Mouse (Mus musculus): Measurements from ENCODE around the gene Gpcpd1. TPM values are rescaled to one million over a fixed set of nuclear protein-coding genes. Genes with fewer than 3 reads are reported as not detected.

Gpcpd1 gene
- polyA plus RNA-seq, 1 experiment from 2014 or later, result 36.0 TPM

DNA sequence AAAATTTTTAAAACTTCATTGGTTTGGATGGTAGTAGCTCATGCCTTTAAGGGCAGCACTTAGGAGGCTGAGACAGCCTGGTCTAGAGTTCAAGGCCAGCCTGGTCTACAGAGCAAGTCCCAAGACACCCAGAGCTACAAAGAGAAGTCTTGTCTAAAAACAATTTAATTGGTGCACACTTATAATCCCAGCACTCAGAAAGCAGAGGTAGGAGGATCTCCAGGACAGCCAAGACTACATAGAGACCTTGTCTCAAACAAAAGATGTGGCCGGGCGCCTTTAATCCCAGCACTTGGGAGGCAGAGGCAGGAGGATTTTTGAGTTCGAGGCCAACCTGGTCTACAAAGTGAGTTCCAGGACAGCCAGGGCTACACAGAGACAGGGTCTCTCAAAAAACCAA lies 14.9 kb downstream of the Gpcpd1 start:
- Histone ChIP-seq H3K4me3 (no peak overlapping the region), H3K9ac (no peak overlapping the region), H3K36me3 (peaks cover 29% of the 10 kb centered on the region), H3K27ac (no peak overlapping the region), H3K4me2 (no peak overlapping the region), H3K4me1 (replicated peaks) (peaks cover 21% of the 10 kb centered on the region), H3K27me3 (no peaks in the 10 kb centered on the region), H3K9me3 (replicated peaks) (no peaks in the 10 kb centered on the region)
- ATAC-seq (replicated peaks; ENCODE audit: insufficient number of reproducible peaks, insufficient read depth, low FRiP score, low read depth), result no peak
- WGBS, result 99% methylated on average over 3 of the region's 3 CpGs

DNA sequence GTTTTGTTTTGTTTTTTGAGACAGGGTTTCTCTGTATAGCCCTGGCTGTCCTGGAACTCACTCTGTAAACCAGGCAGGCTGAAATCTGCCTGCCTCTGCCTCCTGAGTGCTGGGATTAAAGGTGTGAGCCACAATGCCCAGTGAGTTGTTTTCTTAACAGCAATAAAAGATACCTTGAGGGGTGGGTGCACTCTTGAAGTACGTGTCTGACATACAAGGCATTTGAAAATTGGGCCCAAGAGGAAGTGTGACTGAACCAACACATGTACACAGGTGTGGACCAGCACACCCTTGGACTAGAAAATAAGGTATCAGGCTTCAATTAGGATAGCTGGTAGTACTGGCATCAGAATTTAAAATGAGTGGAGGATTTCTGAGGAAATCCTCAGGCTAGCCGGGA lies 16.2 kb downstream of the Gpcpd1 start:
- H3K9me3 ChIP-seq (replicated peaks), result no peaks in the 10 kb centered on the region
- no peak overlapping the region for H3K4me2 ChIP-seq
- no peak for ATAC-seq (replicated peaks; ENCODE audit: insufficient number of reproducible peaks, insufficient read depth, low FRiP score, low read depth)
- H3K36me3 ChIP-seq, result peaks cover 40% of the 10 kb centered on the region
- no peak overlapping the region for H3K9ac ChIP-seq
- peaks cover 16% of the 10 kb centered on the region for H3K4me1 ChIP-seq (replicated peaks)
- no peak overlapping the region for H3K27ac ChIP-seq
- WGBS, result 91% methylated on average over 2 of the region's 2 CpGs
- no peak overlapping the region for H3K4me3 ChIP-seq
- no peaks in the 10 kb centered on the region for H3K27me3 ChIP-seq

DNA sequence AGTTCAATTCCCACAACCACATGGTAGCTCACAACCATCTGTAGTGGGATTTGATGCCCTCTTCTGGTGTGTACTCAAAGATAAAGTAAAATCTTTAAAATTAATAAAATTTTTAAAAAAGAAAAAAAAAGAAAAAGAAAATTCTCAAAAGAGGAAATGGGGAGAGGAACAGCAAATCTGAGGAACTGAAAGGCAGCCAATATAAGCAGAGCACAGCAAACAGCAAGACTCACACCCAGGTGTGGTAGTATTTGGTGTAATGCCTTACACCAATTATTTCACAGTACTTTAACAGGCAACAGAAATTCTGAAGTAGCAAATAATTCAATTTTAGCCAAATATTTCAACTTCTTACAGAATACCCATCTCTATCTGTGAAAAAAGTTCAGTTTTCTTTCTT lies 16.7 kb downstream of the Gpcpd1 start:
- no peak overlapping the region for H3K9ac ChIP-seq
- H3K27ac ChIP-seq, result no peak overlapping the region
- H3K9me3 ChIP-seq (replicated peaks), result no peaks in the 10 kb centered on the region
- H3K4me1 ChIP-seq (replicated peaks), result peaks cover 11% of the 10 kb centered on the region
- H3K4me2 ChIP-seq, result no peak overlapping the region
- H3K36me3 ChIP-seq, result peaks cover 44% of the 10 kb centered on the region
- no peak overlapping the region for H3K4me3 ChIP-seq
- H3K27me3 ChIP-seq, result no peaks in the 10 kb centered on the region
- no peak for ATAC-seq (replicated peaks; ENCODE audit: insufficient number of reproducible peaks, insufficient read depth, low FRiP score, low read depth)

DNA sequence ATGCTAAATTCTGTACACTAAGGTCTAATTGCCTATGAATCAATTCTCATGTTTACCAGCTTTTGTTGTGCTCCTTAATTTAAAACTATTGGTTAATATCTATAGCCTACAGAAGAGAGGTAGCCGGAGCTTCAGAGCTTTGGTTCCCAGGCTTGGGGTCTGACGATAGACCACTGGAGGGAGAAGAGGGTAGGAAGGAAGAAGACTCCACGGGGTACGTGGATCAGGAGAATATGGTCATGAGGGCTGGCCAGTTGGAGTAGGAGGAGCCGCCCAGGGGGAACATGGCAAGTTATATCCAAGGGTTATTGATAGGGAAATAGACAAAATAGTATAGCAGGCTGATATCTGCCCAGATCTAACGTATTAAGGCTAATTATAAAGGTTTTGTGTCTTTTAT lies 17.8 kb downstream of the Gpcpd1 start:
- Histone ChIP-seq H3K27ac (no peak overlapping the region), H3K4me3 (no peak overlapping the region), H3K4me1 (replicated peaks) (0 out of 2 replicates have a peak, but pooled peaks cover 2% of the 10 kb centered on the region), H3K9me3 (replicated peaks) (no peaks in the 10 kb centered on the region), H3K4me2 (no peak overlapping the region), H3K9ac (no peak overlapping the region), H3K27me3 (no peaks in the 10 kb centered on the region), H3K36me3 (peaks cover 54% of the 10 kb centered on the region)
- ATAC-seq (replicated peaks; ENCODE audit: insufficient number of reproducible peaks, insufficient read depth, low FRiP score, low read depth), result no peak
- 89% methylated on average over 6 of the region's 6 CpGs for WGBS

DNA sequence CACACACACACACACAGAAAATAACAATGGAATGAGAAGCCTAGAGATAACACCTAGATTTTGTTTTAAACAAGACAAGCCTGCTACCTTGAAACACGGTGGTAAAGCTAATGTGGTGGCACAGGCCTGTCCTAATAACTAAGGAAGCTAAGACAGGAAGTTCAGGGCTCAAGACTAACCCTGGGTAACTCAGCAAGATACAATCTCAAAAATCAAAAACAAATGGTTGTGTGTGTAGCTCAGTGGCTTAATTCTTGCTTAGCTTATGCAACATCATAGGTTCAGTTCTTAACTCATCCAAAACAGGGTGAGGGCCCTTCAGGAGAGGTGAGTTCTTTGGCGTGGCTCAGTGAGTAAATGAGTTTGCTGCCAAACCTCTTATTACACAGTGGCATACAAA lies 20.1 kb downstream of the Gpcpd1 start:
- 92% methylated on average over 2 of the region's 2 CpGs for WGBS
- H3K27ac ChIP-seq, result no peak overlapping the region
- no peak for ATAC-seq (replicated peaks; ENCODE audit: insufficient number of reproducible peaks, insufficient read depth, low FRiP score, low read depth)
- no peaks in the 10 kb centered on the region for H3K4me1 ChIP-seq (replicated peaks)
- H3K9me3 ChIP-seq (replicated peaks), result no peaks in the 10 kb centered on the region
- H3K4me3 ChIP-seq, result no peak overlapping the region
- peaks cover 66% of the 10 kb centered on the region for H3K36me3 ChIP-seq
- no peak overlapping the region for H3K4me2 ChIP-seq
- H3K27me3 ChIP-seq, result no peaks in the 10 kb centered on the region
- H3K9ac ChIP-seq, result no peak overlapping the region

DNA sequence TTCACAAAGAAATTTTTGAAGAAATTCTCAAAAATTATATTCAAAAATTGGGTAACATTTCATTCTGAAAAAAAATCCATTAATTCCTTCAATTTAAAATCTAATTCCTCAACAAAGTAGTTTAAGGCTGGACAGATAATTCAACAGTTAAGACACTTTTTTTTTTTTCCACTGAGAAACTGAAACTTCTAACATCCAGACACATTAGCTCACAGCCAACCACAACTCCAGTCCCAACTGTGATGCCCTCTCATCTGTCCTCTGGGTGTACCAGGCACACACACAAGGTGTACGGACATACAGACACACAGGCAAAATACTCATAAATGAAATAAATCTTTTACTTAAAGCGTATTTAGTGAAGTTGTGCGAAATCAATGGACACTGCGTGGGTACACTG lies 25.7 kb downstream of the Gpcpd1 start:
- H3K4me2 ChIP-seq, result no peak overlapping the region
- no peak overlapping the region for H3K27ac ChIP-seq
- no peaks in the 10 kb centered on the region for H3K4me1 ChIP-seq (replicated peaks)
- ATAC-seq (replicated peaks; ENCODE audit: insufficient number of reproducible peaks, insufficient read depth, low FRiP score, low read depth), result no peak
- WGBS, result 96% methylated on average over 4 of the region's 4 CpGs
- H3K27me3 ChIP-seq, result no peaks in the 10 kb centered on the region
- H3K9ac ChIP-seq, result no peak overlapping the region
- H3K9me3 ChIP-seq (replicated peaks), result no peaks in the 10 kb centered on the region
- H3K36me3 ChIP-seq, result peaks cover 30% of the 10 kb centered on the region
- H3K4me3 ChIP-seq, result no peak overlapping the region

DNA sequence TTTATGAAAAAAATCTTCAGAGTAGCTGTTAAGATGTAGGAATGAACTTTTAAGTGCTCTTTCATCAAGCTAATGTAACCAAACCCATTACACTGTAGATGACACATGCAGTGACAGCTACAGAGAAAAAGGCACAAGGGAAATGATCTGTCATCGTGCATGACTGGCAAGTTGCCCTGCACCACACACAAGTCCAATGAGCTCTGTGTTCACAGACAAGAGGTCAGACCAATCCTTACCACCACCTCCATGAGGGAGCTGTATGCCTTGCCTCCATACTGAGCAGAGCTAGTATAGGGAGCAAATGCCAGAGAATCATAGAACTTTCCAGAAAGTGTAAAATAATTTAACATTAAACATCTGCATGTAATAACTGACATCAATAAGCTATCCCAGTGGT lies 59.7 kb downstream of the Gpcpd1 start:
- H3K9ac ChIP-seq, result no peak overlapping the region
- WGBS, result 50% methylated on average over 1 of the region's 1 CpGs
- H3K4me3 ChIP-seq, result no peak overlapping the region
- no peaks in the 10 kb centered on the region for H3K4me1 ChIP-seq (replicated peaks)
- H3K9me3 ChIP-seq (replicated peaks), result no peaks in the 10 kb centered on the region
- H3K36me3 ChIP-seq, result peaks cover 29% of the 10 kb centered on the region
- H3K27me3 ChIP-seq, result no peaks in the 10 kb centered on the region
- H3K27ac ChIP-seq, result no peak overlapping the region
- H3K4me2 ChIP-seq, result no peak overlapping the region
- no peak for ATAC-seq (replicated peaks; ENCODE audit: insufficient number of reproducible peaks, insufficient read depth, low FRiP score, low read depth)

DNA sequence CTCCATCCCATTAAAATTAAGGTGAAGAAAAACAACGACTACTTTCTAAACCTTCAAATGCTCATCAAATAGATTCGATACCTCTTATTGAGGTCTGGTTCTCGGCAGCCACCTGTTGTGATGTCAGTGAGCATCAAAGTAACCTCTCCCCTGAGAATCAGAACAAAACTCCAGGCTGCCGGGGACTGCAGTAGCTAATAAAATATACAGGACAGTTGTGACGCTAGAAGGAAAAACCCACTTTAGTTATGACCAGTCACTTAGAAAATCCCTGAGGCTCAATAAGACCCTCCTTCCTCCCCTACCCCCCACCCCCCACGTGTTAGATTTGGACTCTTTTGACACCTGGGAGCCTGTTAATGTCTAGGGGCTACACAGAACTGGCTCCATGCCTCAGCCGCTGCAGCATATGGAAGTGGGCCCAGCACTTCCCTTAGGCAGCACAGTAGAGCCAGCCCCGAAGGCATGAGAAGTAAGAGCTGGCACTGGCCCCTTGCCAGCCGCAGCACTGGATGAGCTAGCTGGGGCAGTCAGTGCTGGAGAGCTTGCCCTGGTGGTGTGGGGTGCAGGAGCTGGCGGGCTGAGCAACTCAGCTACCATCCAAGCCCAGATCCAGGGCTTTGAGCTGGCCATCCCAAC lies 60.5 kb downstream of the Gpcpd1 start:
- peaks cover 26% of the 10 kb centered on the region for H3K36me3 ChIP-seq
- no peak overlapping the region for H3K4me3 ChIP-seq
- H3K9me3 ChIP-seq (replicated peaks), result no peaks in the 10 kb centered on the region
- H3K9ac ChIP-seq, result no peak overlapping the region
- no peaks in the 10 kb centered on the region for H3K4me1 ChIP-seq (replicated peaks)
- WGBS, result 67% methylated on average over 10 of the region's 10 CpGs
- no peak overlapping the region for H3K4me2 ChIP-seq
- H3K27ac ChIP-seq, result no peak overlapping the region
- ATAC-seq (replicated peaks; ENCODE audit: insufficient number of reproducible peaks, insufficient read depth, low FRiP score, low read depth), result no peak
- H3K27me3 ChIP-seq, result no peaks in the 10 kb centered on the region

DNA sequence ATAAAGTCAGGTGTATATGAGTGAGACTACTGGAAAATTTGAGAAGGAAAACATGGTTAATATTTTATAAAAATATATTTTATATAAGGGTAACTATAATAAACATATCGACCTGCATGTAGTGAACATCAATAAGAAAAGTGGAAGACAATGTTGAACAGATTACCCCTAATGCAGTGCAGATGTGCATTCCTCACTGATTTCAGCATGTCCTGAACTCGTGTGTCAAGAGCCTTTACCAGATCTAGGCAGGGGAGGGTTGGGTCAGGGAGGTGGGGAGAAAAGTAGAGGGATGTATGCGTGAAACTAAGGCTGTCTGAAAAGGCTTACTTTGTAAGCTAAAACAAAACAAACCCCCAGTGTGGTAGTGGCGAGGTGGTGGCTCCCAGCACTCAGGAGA lies 61.4 kb downstream of the Gpcpd1 start:
- H3K4me3 ChIP-seq, result no peak overlapping the region
- ATAC-seq (replicated peaks; ENCODE audit: insufficient number of reproducible peaks, insufficient read depth, low FRiP score, low read depth), result no peak
- no peaks in the 10 kb centered on the region for H3K27me3 ChIP-seq
- H3K9me3 ChIP-seq (replicated peaks), result no peaks in the 10 kb centered on the region
- no peaks in the 10 kb centered on the region for H3K4me1 ChIP-seq (replicated peaks)
- peaks cover 19% of the 10 kb centered on the region for H3K36me3 ChIP-seq
- no peak overlapping the region for H3K9ac ChIP-seq
- no peak overlapping the region for H3K4me2 ChIP-seq
- H3K27ac ChIP-seq, result no peak overlapping the region
- WGBS, result 55% methylated on average over 4 of the region's 4 CpGs

DNA sequence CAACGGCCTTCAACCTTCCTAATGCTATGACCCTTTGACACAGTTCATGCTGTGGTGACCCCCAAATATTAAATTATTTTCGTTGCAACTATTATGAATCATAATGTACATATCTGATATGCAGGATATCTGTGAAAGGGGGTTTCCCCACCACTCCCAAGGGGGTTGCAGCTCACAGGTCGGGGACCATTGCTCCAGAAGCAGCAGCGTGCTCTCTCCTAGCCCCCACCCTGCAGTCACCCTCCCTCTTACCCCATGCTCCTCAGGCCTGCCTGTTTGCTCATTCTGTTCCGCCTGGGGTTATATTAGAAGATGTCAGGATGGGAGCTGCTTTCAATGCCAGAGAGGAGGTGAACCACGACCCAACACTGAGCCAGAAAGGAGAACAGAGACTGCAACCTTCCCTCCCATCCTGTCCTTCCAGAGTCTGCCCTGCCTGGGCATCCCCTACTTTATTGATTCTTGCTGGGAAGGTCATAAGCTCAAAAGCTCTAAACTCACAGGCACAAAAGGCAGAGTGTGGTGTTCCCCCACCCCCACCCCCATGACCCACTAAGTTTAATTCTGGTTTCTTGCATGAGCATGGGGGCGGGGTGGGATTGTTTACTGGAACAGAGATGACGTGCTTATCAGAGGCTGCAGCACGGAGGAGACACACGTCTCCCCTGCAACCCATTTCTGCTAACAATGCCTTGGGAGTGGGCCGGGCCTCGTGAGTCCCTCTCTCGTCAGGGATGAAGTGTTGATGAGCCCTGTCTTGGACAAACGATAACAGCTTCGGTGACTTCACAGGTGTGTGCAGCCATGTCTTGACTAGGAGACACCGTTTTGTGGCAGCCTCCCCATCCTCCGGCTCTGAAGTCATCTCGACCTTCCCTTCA lies 69.3 kb downstream of the Gpcpd1 start:
- WGBS, result 38% methylated on average over 18 of the region's 18 CpGs
- Histone ChIP-seq H3K27me3 (no peaks in the 10 kb centered on the region), H3K9me3 (replicated peaks) (no peaks in the 10 kb centered on the region), H3K4me2 (0 out of 2 replicates have a peak overlapping the region, but pooled peaks have one; percentile 5), H3K4me1 (replicated peaks) (peaks cover 7% of the 10 kb centered on the region; the same call in 1 of the 2 replicates), H3K27ac (no peak overlapping the region), H3K4me3 (no peak overlapping the region), H3K9ac (no peak overlapping the region), H3K36me3 (no peaks in the 10 kb centered on the region)
- ATAC-seq (replicated peaks; ENCODE audit: insufficient number of reproducible peaks, insufficient read depth, low FRiP score, low read depth), result no peak

DNA sequence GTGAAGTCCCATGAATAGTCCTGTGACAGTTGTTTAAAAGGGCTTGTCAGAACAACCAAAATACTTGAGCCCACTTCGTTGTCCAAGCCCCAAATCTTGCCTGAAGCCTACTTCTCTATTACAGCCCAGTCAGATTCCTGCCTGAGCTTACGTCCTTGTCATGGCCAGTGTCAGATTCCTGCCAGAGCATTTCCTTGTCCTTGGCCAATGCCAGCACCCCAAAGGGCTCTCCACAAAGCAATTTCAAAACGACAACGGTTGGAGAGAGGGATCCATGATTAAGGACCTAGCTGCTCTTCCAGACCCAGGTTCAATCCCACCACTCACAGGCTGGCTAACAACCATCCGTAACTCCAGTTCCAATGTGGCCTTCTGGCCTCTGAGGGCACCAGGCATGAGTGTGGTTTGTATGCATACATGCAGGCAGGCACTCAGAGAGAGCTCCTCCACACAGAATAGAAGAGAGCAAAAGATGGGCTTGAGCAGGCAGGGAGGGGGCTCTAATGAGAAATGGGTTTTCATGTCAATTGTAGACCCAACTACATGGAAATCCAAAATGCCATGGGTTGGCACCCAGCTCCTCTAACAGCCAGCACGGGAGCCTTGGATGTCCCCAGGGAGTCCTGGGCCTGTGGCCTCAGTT lies 70.2 kb downstream of the Gpcpd1 start:
- Histone ChIP-seq H3K9ac (no peak overlapping the region), H3K4me2 (no peak overlapping the region), H3K4me3 (no peak overlapping the region), H3K9me3 (replicated peaks) (no peaks in the 10 kb centered on the region), H3K4me1 (replicated peaks) (peaks cover 10% of the 10 kb centered on the region), H3K27me3 (no peaks in the 10 kb centered on the region), H3K27ac (no peak overlapping the region), H3K36me3 (no peaks in the 10 kb centered on the region)
- no peak for ATAC-seq (replicated peaks; ENCODE audit: insufficient number of reproducible peaks, insufficient read depth, low FRiP score, low read depth)
- WGBS, result 75% methylated on average over 6 of the region's 6 CpGs

All from heart, embryonic 15.5 days (tissue).